Mouse (Mus musculus) 3134 (cell line): ENCODE measurements around the gene Rab6a.

ENCODE experiments used
- DNase-seq: peaks from one replicate; pipeline ENCODE4 v3.0.0-alpha.2; 2011; ENCODE audit warnings: low spot score; ENCODE audit not compliant: insufficient read length; ENCODE audit errors: extremely low read depth

Gene Rab6a

GRCm38 (mm10) chr7:100616121-100616857, 9.1 kb downstream of the Rab6a start:
- DNase-seq: no peak

GRCm38 (mm10) chr7:100622277-100622676, 15.1 kb downstream of the Rab6a start:
- no peak for DNase-seq

- DNase-seq: no peak
Measured at GRCm38 (mm10) chr7:100624538-100624937, 17.3 kb downstream of the Rab6a start.

- DNase-seq: no peak
Measured at GRCm38 (mm10) chr7:100637657-100638056, 30.4 kb downstream of the Rab6a start.

- DNase-seq: no peak
Measured at GRCm38 (mm10) chr7:100642413-100642812, 35.2 kb downstream of the Rab6a start.

GRCm38 (mm10) chr7:100645147-100645546, 37.9 kb downstream of the Rab6a start:
- DNase-seq: no peak

GRCm38 (mm10) chr7:100649095-100649494, 41.9 kb downstream of the Rab6a start:
- no peak for DNase-seq

- no peak for DNase-seq
Measured at GRCm38 (mm10) chr7:100649826-100650225, 42.6 kb downstream of the Rab6a start.

- DNase-seq: no peak
Measured at GRCm38 (mm10) chr7:100650421-100650820, 43.2 kb downstream of the Rab6a start.

- no peak for DNase-seq
Measured at GRCm38 (mm10) chr7:100651011-100651410, 43.8 kb downstream of the Rab6a start.

GRCm38 (mm10) chr7:100653480-100654266, 46.5 kb downstream of the Rab6a start:
- DNase-seq: no peak

GRCm38 (mm10) chr7:100654441-100654840, 47.2 kb downstream of the Rab6a start:
- no peak for DNase-seq

- DNase-seq: no peak
Measured at GRCm38 (mm10) chr7:100656739-100657138, 49.5 kb downstream of the Rab6a start.

GRCm38 (mm10) chr7:100658093-100658578, 50.9 kb downstream of the Rab6a start:
- DNase-seq: no peak

GRCm38 (mm10) chr7:100661264-100661663, 54.1 kb downstream of the Rab6a start:
- DNase-seq: no peak

GRCm38 (mm10) chr7:100662231-100662630, 55.0 kb downstream of the Rab6a start, which contains the start of gene Plekhb1:
TSS of gene Plekhb1 (minus strand) at chr7:100662414.
- no peak for DNase-seq

GRCm38 (mm10) chr7:100663190-100663589, 56.0 kb downstream of the Rab6a start:
- DNase-seq: peak; percentile 61

- no peak for DNase-seq
Measured at GRCm38 (mm10) chr7:100663729-100664304, 56.6 kb downstream of the Rab6a start.

- DNase-seq: no peak
Measured at GRCm38 (mm10) chr7:100670646-100671045, 63.4 kb downstream of the Rab6a start.

GRCm38 (mm10) chr7:100673452-100673851, 66.2 kb downstream of the Rab6a start:
- DNase-seq: no peak

GRCm38 (mm10) chr7:100674941-100675340, 67.7 kb downstream of the Rab6a start:
- no peak for DNase-seq
